Comparison of ENCODE assay signal across 8 mouse cellular contexts in genomic region chr12:83950840-83951701, GRCm38 (mm10). TPM values are rescaled to one million over a fixed set of nuclear protein-coding genes. Genes with fewer than 3 reads are reported as not detected.
DNase-seq lines count a peak whose midpoint lies in the region; ATAC-seq and TF ChIP-seq lines count a peak whose summit lies in the region.

No protein-coding gene starts in this region.

- no peak for TF ChIP-seq POLR2A in limb, embryonic 14.5 days (IDR thresholded peaks at IDR 0.05; ENCODE audit: borderline replicate concordance, extremely low read depth, insufficient read depth, insufficient read length)

- H3K36me3 ChIP-seq in intestine, embryonic 15.5 days: no peaks in the 10 kb centered on the region
- peaks cover 20% of the 10 kb centered on the region; the same call in 1 of the 2 replicates for H3K36me3 ChIP-seq in limb, embryonic 14.5 days (ENCODE audit: control insufficient read depth, insufficient read depth, low read length)
- H3K36me3 ChIP-seq in stomach, postnatal 0 days (ENCODE audit: control insufficient read depth, insufficient read depth, low read length): no peaks in the 10 kb centered on the region

- peak overlapping the region; percentile 94 for H3K4me2 ChIP-seq in intestine, embryonic 15.5 days (replicated peaks)
- H3K4me2 ChIP-seq in limb, embryonic 14.5 days (replicated peaks; ENCODE audit: low read depth, low read length, severe bottlenecking): peak overlapping the region; percentile 96
- peak overlapping the region; percentile 98 for H3K4me2 ChIP-seq in stomach, postnatal 0 days (replicated peaks; ENCODE audit: low read depth)

- peak overlapping the region; percentile 93 for H3K4me3 ChIP-seq in intestine, embryonic 15.5 days (replicated peaks)
- H3K4me3 ChIP-seq in limb, embryonic 14.5 days (replicated peaks; ENCODE audit: low read length): peak overlapping the region; percentile 79
- peak overlapping the region; percentile 79 for H3K4me3 ChIP-seq in stomach, postnatal 0 days (ENCODE audit: low read depth, low read length)

- no peak for TF ChIP-seq EP300 in stomach, postnatal 0 days (optimal IDR thresholded peaks at IDR 0.05)

- no peak for TF ChIP-seq CTCF in stomach, postnatal 0 days (IDR thresholded peaks at IDR 0.05; ENCODE audit: low read depth)

- H3K4me1 ChIP-seq in intestine, embryonic 15.5 days (replicated peaks): peaks cover 20% of the 10 kb centered on the region
- H3K4me1 ChIP-seq in limb, embryonic 14.5 days (ENCODE audit: control insufficient read depth, insufficient read depth, low read length): peaks cover 21% of the 10 kb centered on the region
- H3K4me1 ChIP-seq in stomach, postnatal 0 days (replicated peaks; ENCODE audit: control insufficient read depth, insufficient read depth): peaks cover 2% of the 10 kb centered on the region

- no peaks in the 10 kb centered on the region for H3K27me3 ChIP-seq in intestine, embryonic 15.5 days (replicated peaks)
- no peaks in the 10 kb centered on the region for H3K27me3 ChIP-seq in limb, embryonic 14.5 days (ENCODE audit: control insufficient read depth, insufficient read depth, low read length)
- no peaks in the 10 kb centered on the region for H3K27me3 ChIP-seq in stomach, postnatal 0 days (ENCODE audit: control insufficient read depth, insufficient read depth, low read length)

- peak overlapping the region; percentile 90 for H3K9ac ChIP-seq in intestine, embryonic 15.5 days
- peak overlapping the region; percentile 77 for H3K9ac ChIP-seq in limb, embryonic 14.5 days (ENCODE audit: low read depth, low read length, severe bottlenecking)
- peak overlapping the region; percentile 77 for H3K9ac ChIP-seq in stomach, postnatal 0 days (ENCODE audit: low read length)

- peak overlapping the region; percentile 86 for H3K27ac ChIP-seq in intestine, embryonic 15.5 days
- H3K27ac ChIP-seq in limb, embryonic 14.5 days (replicated peaks; ENCODE audit: low read depth, low read length): peak overlapping the region; percentile 70
- peak overlapping the region; percentile 82 for H3K27ac ChIP-seq in stomach, postnatal 0 days (replicated peaks)

- peak; percentile 68 for ATAC-seq in intestine, embryonic 15.5 days
- peak; percentile 35; the same call in 1 of the 2 replicates for ATAC-seq in limb, embryonic 14.5 days (ENCODE audit: low FRiP score, low read depth)
- peak; percentile 50 for ATAC-seq in stomach, postnatal 0 days (ENCODE audit: low FRiP score, low TSS enrichment)

- H3K9me3 ChIP-seq in intestine, embryonic 15.5 days: no peaks in the 10 kb centered on the region
- H3K9me3 ChIP-seq in limb, embryonic 14.5 days (ENCODE audit: control insufficient read depth, low read length): no peaks in the 10 kb centered on the region
- no peaks in the 10 kb centered on the region for H3K9me3 ChIP-seq in stomach, postnatal 0 days (ENCODE audit: control insufficient read depth, low read length)

- peak; percentile 32 for DNase-seq in urinary bladder, adult 2 months (ENCODE audit: low spot score)
- DNase-seq in urinary bladder, postnatal 36 days (ENCODE audit: low spot score in 2 of 2): no peak
- peak; percentile 72 to 82 for DNase-seq in cerebellum, postnatal 14 days
- peak; percentile 51 to 52 for DNase-seq in frontal cortex, postnatal 14 days (ENCODE audit: low spot score in 2 of 2)
- peak; percentile 31 for DNase-seq in limb, embryonic 14.5 days (ENCODE audit: low spot score)
- peak; percentile 57 for DNase-seq in naive thymus-derived CD4-positive, alpha-beta T cell, adult 2 months (ENCODE audit: low read depth)
- DNase-seq in stomach, postnatal 0 days (ENCODE audit: low spot score): no peak

- under 1% methylated on average over 116 of the region's 116 CpGs for WGBS in intestine, embryonic 15.5 days
- under 1% methylated on average over 78 of the region's 116 CpGs for WGBS in limb, embryonic 14.5 days
- WGBS in stomach, postnatal 0 days: under 1% methylated on average over 88 of the region's 116 CpGs

RNA-seq across cellular contexts. Expression of gene Riox1, which starts 0.7 kb away (rescaled TPM):
- 8.6 and 9.2 TPM in 2 replicates for polyA plus RNA-seq in urinary bladder, adult 2 months (2012; rRNA removed)
- 17.5 and 18.3 TPM in 2 replicates for polyA plus RNA-seq in intestine, embryonic 15.5 days (2015; fragmentation: Nextera tagmentation; extraction: Ambion mirVana)
- polyA plus RNA-seq in limb, embryonic 14.5 days (2012; rRNA removed): 15.8 and 18.4 TPM in 2 replicates
- polyA plus RNA-seq in limb, embryonic 14.5 days (2014; fragmentation: Nextera tagmentation; extraction: Ambion mirVana): 13.1 and 13.9 TPM in 2 replicates
- polyA plus RNA-seq in stomach, postnatal 0 days (2015; fragmentation: Nextera tagmentation; extraction: Ambion mirVana): 6.9 and 9.9 TPM in 2 replicates

RNA-seq across cellular contexts. Expression of gene Numb, which starts 29.3 kb away (rescaled TPM):
- polyA plus RNA-seq in urinary bladder, adult 2 months (2012; rRNA removed): 50.7 and 59.7 TPM in 2 replicates
- polyA plus RNA-seq in intestine, embryonic 15.5 days (2015; fragmentation: Nextera tagmentation; extraction: Ambion mirVana): 34.4 and 35.9 TPM in 2 replicates
- polyA plus RNA-seq in limb, embryonic 14.5 days (2012; rRNA removed): 53.8 and 72.4 TPM in 2 replicates
- 31.3 and 33.2 TPM in 2 replicates for polyA plus RNA-seq in limb, embryonic 14.5 days (2014; fragmentation: Nextera tagmentation; extraction: Ambion mirVana)
- 19.9 and 22.6 TPM in 2 replicates for polyA plus RNA-seq in stomach, postnatal 0 days (2015; fragmentation: Nextera tagmentation; extraction: Ambion mirVana)

RNA-seq across cellular contexts. Expression of gene Heatr4, which starts 33.6 kb away (rescaled TPM):
- not detected in 2 replicates for polyA plus RNA-seq in urinary bladder, adult 2 months (2012; rRNA removed)
- not detected in 2 replicates for polyA plus RNA-seq in intestine, embryonic 15.5 days (2015; fragmentation: Nextera tagmentation; extraction: Ambion mirVana)
- polyA plus RNA-seq in limb, embryonic 14.5 days (2012; rRNA removed): 0.03 TPM in 1 of 2 replicates, not detected in the other
- not detected in 2 replicates for polyA plus RNA-seq in limb, embryonic 14.5 days (2014; fragmentation: Nextera tagmentation; extraction: Ambion mirVana)
- 0.06 TPM in 1 of 2 replicates, not detected in the other for polyA plus RNA-seq in stomach, postnatal 0 days (2015; fragmentation: Nextera tagmentation; extraction: Ambion mirVana)

RNA-seq across cellular contexts. Expression of gene Acot2, which starts 36.6 kb away (rescaled TPM):
- polyA plus RNA-seq in urinary bladder, adult 2 months (2012; rRNA removed): 13.2 and 13.8 TPM in 2 replicates
- 34.3 and 35.8 TPM in 2 replicates for polyA plus RNA-seq in intestine, embryonic 15.5 days (2015; fragmentation: Nextera tagmentation; extraction: Ambion mirVana)
- 6.8 and 7.1 TPM in 2 replicates for polyA plus RNA-seq in limb, embryonic 14.5 days (2012; rRNA removed)
- 15.6 TPM in 2 replicates for polyA plus RNA-seq in limb, embryonic 14.5 days (2014; fragmentation: Nextera tagmentation; extraction: Ambion mirVana)
- polyA plus RNA-seq in stomach, postnatal 0 days (2015; fragmentation: Nextera tagmentation; extraction: Ambion mirVana): 45.6 and 47.2 TPM in 2 replicates

RNA-seq across cellular contexts. Expression of gene Acot1, which starts 58.2 kb away (rescaled TPM):
- 32.9 and 36.7 TPM in 2 replicates for polyA plus RNA-seq in urinary bladder, adult 2 months (2012; rRNA removed)
- 125 and 142 TPM in 2 replicates for polyA plus RNA-seq in intestine, embryonic 15.5 days (2015; fragmentation: Nextera tagmentation; extraction: Ambion mirVana)
- 27.8 and 30.7 TPM in 2 replicates for polyA plus RNA-seq in limb, embryonic 14.5 days (2012; rRNA removed)
- 54.2 and 56.5 TPM in 2 replicates for polyA plus RNA-seq in limb, embryonic 14.5 days (2014; fragmentation: Nextera tagmentation; extraction: Ambion mirVana)
- 135 and 144 TPM in 2 replicates for polyA plus RNA-seq in stomach, postnatal 0 days (2015; fragmentation: Nextera tagmentation; extraction: Ambion mirVana)

Comparison
In these comparisons a context has a peak if more than half of its experiments do, and no peak if none do; other contexts are left out.
1. DNase-seq: peak in urinary bladder, adult 2 months (single experiment), cerebellum, postnatal 14 days (2 of 2), frontal cortex, postnatal 14 days (2 of 2), limb, embryonic 14.5 days (single experiment) and naive thymus-derived CD4-positive, alpha-beta T cell, adult 2 months (single experiment); none in urinary bladder, postnatal 36 days (0 of 2) and stomach, postnatal 0 days (single experiment).
2. Peak in every context shown above with its lines, with median percentiles within 50 percentile points of each other: ATAC-seq, H3K27ac ChIP-seq, H3K4me2 ChIP-seq, H3K4me3 ChIP-seq and H3K9ac ChIP-seq.